In genomic region chr1:126005672-126006071, GRCm38 (mm10) we compare ENCODE assay signal across 19 mouse cellular contexts.
DNase-seq lines count a peak whose midpoint lies in the region; ATAC-seq and TF ChIP-seq lines count a peak whose summit lies in the region.
"Had no signal": no experiment of that assay in that cellular context is flagged by ENCODE, and none has a peak within 500 bp of the region (broad histone marks: within the 10 kb centered on the region; RNA-seq: fewer than 3 reads in every experiment).

No protein-coding gene starts in this region.

- no peak overlapping the region for H3K4me3 ChIP-seq in midbrain, embryonic 14.5 days (replicated peaks; ENCODE audit: low read depth, low read length)
- no peak overlapping the region for H3K4me3 ChIP-seq in midbrain, embryonic 16.5 days (ENCODE audit: low read depth, low read length)
- H3K4me3 ChIP-seq in G1E (ENCODE audit: low read depth, low read length), result no peak overlapping the region

- no peak for ATAC-seq in midbrain, embryonic 14.5 days (ENCODE audit: low FRiP score, low TSS enrichment)
- no peak for ATAC-seq in midbrain, embryonic 16.5 days
- peak; percentile 55 for ATAC-seq in G1E (ENCODE audit: extremely low read depth, insufficient number of reproducible peaks, low FRiP score, poor library complexity, severe bottlenecking)
- ATAC-seq: activated CD4-positive, CD25-positive, alpha-beta regulatory T cell, adult 4 months; CD4-positive, CD25-positive, alpha-beta regulatory T cell, adult 4 months; Patski had no signal

- 64% methylated on average over 5 of the region's 5 CpGs for WGBS in midbrain, embryonic 14.5 days
- 59% methylated on average over 5 of the region's 5 CpGs for WGBS in midbrain, embryonic 16.5 days

- H3K4me1 ChIP-seq in midbrain, embryonic 14.5 days (ENCODE audit: control insufficient read depth, insufficient read depth, low read length), result no peaks in the 10 kb centered on the region
- H3K4me1 ChIP-seq in midbrain, embryonic 16.5 days (ENCODE audit: control insufficient read depth, insufficient read depth, low read length), result peaks cover 2% of the 10 kb centered on the region; the same call in 1 of the 2 replicates
- peaks cover 20% of the 10 kb centered on the region for H3K4me1 ChIP-seq in G1E (ENCODE audit: insufficient read depth, low read depth, low read length)

- H3K27ac ChIP-seq in midbrain, embryonic 14.5 days (replicated peaks; ENCODE audit: low read depth, low read length), result no peak overlapping the region
- H3K27ac ChIP-seq in midbrain, embryonic 16.5 days (ENCODE audit: low read length), result no peak overlapping the region

- TF ChIP-seq CTCF in G1E (IDR thresholded peaks at IDR 0.05; ENCODE audit: low read depth, low read length), result no peak

- H3K9me3 ChIP-seq in midbrain, embryonic 14.5 days (ENCODE audit: control insufficient read depth, low read length), result no peaks in the 10 kb centered on the region
- no peaks in the 10 kb centered on the region; the same call in 1 of the 2 replicates for H3K9me3 ChIP-seq in midbrain, embryonic 16.5 days (replicated peaks; ENCODE audit: control insufficient read depth, low read length, poor library complexity, severe bottlenecking)
- peaks cover 28% of the 10 kb centered on the region for H3K9me3 ChIP-seq in G1E (replicated peaks)

- H3K4me2 ChIP-seq in midbrain, embryonic 14.5 days (ENCODE audit: low read length), result no peak overlapping the region
- no peak overlapping the region for H3K4me2 ChIP-seq in midbrain, embryonic 16.5 days (ENCODE audit: low read length)

- H3K9ac ChIP-seq in midbrain, embryonic 14.5 days (replicated peaks; ENCODE audit: low read length), result no peak overlapping the region
- H3K9ac ChIP-seq in midbrain, embryonic 16.5 days (ENCODE audit: low read depth, low read length), result no peak overlapping the region

- DNase-seq in midbrain, embryonic 14.5 days, result peak; percentile 6
- DNase-seq in G1E (ENCODE audit: low spot score), result peak; percentile 10
- no peak for DNase-seq in urinary bladder, adult 2 months (ENCODE audit: low spot score)
- DNase-seq: adrenal gland, adult 2 months; adrenal gland, adult 8-10 months; adrenal gland, postnatal 10 days; adrenal gland, postnatal 14 days; adrenal gland, postnatal 25 days; adrenal gland, postnatal 36 days; B cell, adult 2 months; cerebellum, adult 11 months; cerebellum, adult 11-12 months; cerebellum, adult 18-20 months; cerebellum, adult 2 months had no signal

- no peaks in the 10 kb centered on the region for H3K36me3 ChIP-seq in midbrain, embryonic 14.5 days (ENCODE audit: control insufficient read depth, insufficient read depth, low read length)
- H3K36me3 ChIP-seq in midbrain, embryonic 16.5 days (ENCODE audit: control insufficient read depth, insufficient read depth, low read length), result no peaks in the 10 kb centered on the region
- no peaks in the 10 kb centered on the region for H3K36me3 ChIP-seq in G1E (replicated peaks)

- no peaks in the 10 kb centered on the region for H3K27me3 ChIP-seq in midbrain, embryonic 14.5 days (ENCODE audit: control insufficient read depth, insufficient read depth, low read length)
- no peaks in the 10 kb centered on the region for H3K27me3 ChIP-seq in midbrain, embryonic 16.5 days (ENCODE audit: control insufficient read depth, insufficient read depth, low read depth, low read length)
- H3K27me3 ChIP-seq in G1E (ENCODE audit: insufficient read depth, low read length), result no peaks in the 10 kb centered on the region
- H3K27me3 ChIP-seq: CH12.LX, Patski had no signal
